Mouse (Mus musculus) myocyte (in vitro differentiated cells): ENCODE data around the gene Usp37.

Experiments used
- CEBPB ChIP-seq: IDR thresholded peaks from 2 replicates; pipeline ENCODE4 v1.6.1; 2011; ENCODE audit warnings: mild to moderate bottlenecking, moderate library complexity; ENCODE audit not compliant: poor library complexity, insufficient read depth, severe bottlenecking
- E2F4 ChIP-seq: IDR thresholded peaks from one replicate; pipeline ENCODE4 v1.6.1; 2011; ENCODE audit warnings: mild to moderate bottlenecking, control low read depth, moderate library complexity; ENCODE audit not compliant: insufficient read depth
- MYOG ChIP-seq, 3 experiments: IDR thresholded peaks; one replicate each; pipeline ENCODE4 v1.6.1; 2011; ENCODE audit warnings: control low read depth in 2 of 3, low read depth in 2 of 3, mild to moderate bottlenecking in 2 of 3; ENCODE audit not compliant: insufficient read length in 2 of 3, control insufficient read depth in 1 of 3, insufficient read depth in 1 of 3
- POLR2A ChIP-seq: IDR thresholded peaks from one replicate; pipeline ENCODE4 v1.6.1; 2011; ENCODE audit warnings: low read depth, mild to moderate bottlenecking, control low read depth, moderate library complexity; ENCODE audit not compliant: insufficient read length
- POLR2AphosphoS2 ChIP-seq: IDR thresholded peaks from one replicate; pipeline ENCODE4 v1.6.1; 2011; ENCODE audit warnings: low read depth, control low read depth; ENCODE audit not compliant: insufficient read length
- SRF ChIP-seq: IDR thresholded peaks from one replicate; pipeline ENCODE4 v1.6.1; 2011; ENCODE audit warnings: low read depth; ENCODE audit not compliant: control insufficient read depth, insufficient read length
- TCF12 ChIP-seq: IDR thresholded peaks from one replicate; pipeline ENCODE4 v1.6.1; 2011; ENCODE audit warnings: mild to moderate bottlenecking, control low read depth; ENCODE audit not compliant: poor library complexity, insufficient read depth, severe bottlenecking
- USF1 ChIP-seq: IDR thresholded peaks from one replicate; pipeline ENCODE4 v1.6.1; 2011; ENCODE audit warnings: low read depth, mild to moderate bottlenecking, control low read depth, moderate library complexity

GRCm38 (mm10) chr1:74444538-74444937, 99.5 kb downstream of the Usp37 start:
- no peak for TF ChIP-seq TCF12
- TF ChIP-seq POLR2A = no peak
- no peak for TF ChIP-seq SRF
- no peak for TF ChIP-seq USF1
- TF ChIP-seq CEBPB = no peak
- no peak for TF ChIP-seq MYOG (IDR thresholded peaks at IDR 0.05; ENCODE audit: control insufficient read depth in 1 of 3, insufficient read depth in 1 of 3, insufficient read length in 2 of 3, low read depth in 2 of 3)
- no peak for TF ChIP-seq E2F4
- no peak for TF ChIP-seq POLR2AphosphoS2
